7 mouse cellular contexts compared by ENCODE assay signal in the genomic region with DNA sequence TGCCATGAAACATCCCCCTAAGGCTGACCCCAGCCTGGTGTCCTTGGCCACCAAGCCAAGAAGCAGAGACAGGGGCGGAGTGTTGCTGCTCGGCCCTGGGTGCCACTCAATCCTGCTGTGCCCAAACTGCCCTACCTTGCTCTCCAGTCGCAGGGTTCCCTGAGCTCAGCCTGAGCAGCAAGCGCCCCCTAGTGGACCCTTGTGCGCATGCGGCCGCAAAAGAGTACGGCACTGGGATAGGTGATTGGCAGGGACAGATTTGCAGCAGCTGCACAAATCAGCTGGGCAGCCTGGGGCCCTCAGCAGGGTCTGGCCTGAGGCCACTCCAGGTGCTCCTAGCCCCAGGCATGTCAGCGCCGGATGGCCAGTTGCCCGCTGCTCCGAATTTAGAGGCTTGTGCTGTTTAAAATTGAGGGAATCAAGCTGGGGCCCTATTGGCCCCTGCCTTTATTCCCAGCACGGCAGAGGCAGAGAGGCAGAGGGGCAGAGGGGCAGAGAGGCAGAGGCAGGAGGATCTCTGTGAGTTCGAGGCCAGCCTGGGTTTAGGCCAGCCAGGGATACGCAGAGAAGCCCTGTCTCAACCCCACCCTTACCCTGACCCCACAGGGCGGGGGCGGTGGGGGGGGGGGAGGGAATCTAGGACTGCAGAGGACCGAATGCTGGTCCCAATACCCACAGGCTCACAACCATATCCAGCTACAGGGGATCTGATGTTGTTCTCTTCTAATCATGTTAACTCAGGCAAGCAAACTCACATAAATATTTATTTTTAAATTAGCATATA. TPM values are rescaled to one million over a fixed set of nuclear protein-coding genes. Genes with fewer than 3 reads are reported as not detected.
DNase-seq lines count a peak whose midpoint lies in the region; ATAC-seq and TF ChIP-seq lines count a peak whose summit lies in the region.

No protein-coding gene starts in this region.

- peaks cover 17% of the 10 kb centered on the region for H3K27me3 ChIP-seq in G1E (ENCODE audit: insufficient read depth, low read length)
- peaks cover 73% of the 10 kb centered on the region for H3K27me3 ChIP-seq in embryonic facial prominence, embryonic 12.5 days

- no peaks in the 10 kb centered on the region; the same call in 1 of the 2 replicates for H3K4me1 ChIP-seq in G1E (ENCODE audit: insufficient read depth, low read depth, low read length)
- H3K4me1 ChIP-seq in embryonic facial prominence, embryonic 12.5 days: no peaks in the 10 kb centered on the region

- peak; percentile 45 for DNase-seq in G1E (ENCODE audit: low spot score)
- DNase-seq in adrenal gland, postnatal 25 days: peak; percentile 65
- DNase-seq in heart, postnatal 14 days: peak; percentile 60 to 74
- DNase-seq in kidney, postnatal 4 days: peak; percentile 83 to 85
- DNase-seq in lung, postnatal 10 days: peak; percentile 65
- peak; percentile 90 for DNase-seq in retina, embryonic 14.5 days (ENCODE audit: low spot score)

- H3K27ac ChIP-seq in embryonic facial prominence, embryonic 12.5 days: no peak overlapping the region

- H3K9me3 ChIP-seq in G1E (replicated peaks): no peaks in the 10 kb centered on the region
- H3K9me3 ChIP-seq in embryonic facial prominence, embryonic 12.5 days: no peaks in the 10 kb centered on the region

- H3K4me3 ChIP-seq in G1E (ENCODE audit: low read depth, low read length): no peak overlapping the region
- H3K4me3 ChIP-seq in embryonic facial prominence, embryonic 12.5 days: no peak overlapping the region

- H3K9ac ChIP-seq in embryonic facial prominence, embryonic 12.5 days: no peak overlapping the region

- H3K36me3 ChIP-seq in G1E (replicated peaks): no peaks in the 10 kb centered on the region
- no peaks in the 10 kb centered on the region for H3K36me3 ChIP-seq in embryonic facial prominence, embryonic 12.5 days

- peak; percentile 66 for ATAC-seq in G1E (ENCODE audit: extremely low read depth, insufficient number of reproducible peaks, low FRiP score, poor library complexity, severe bottlenecking)
- peak; percentile 77 for ATAC-seq in embryonic facial prominence, embryonic 12.5 days (ENCODE audit: insufficient number of reproducible peaks, insufficient read depth, low FRiP score, low TSS enrichment)

- TF ChIP-seq CTCF in G1E (IDR thresholded peaks at IDR 0.05; ENCODE audit: low read depth, low read length): peak; percentile 82

- intact Hi-C loops in heart, postnatal 14 days (cut with DNase I): loop anchor here (5.0 to 10.0 kb wide), 2 partner anchors 311 to 349 kb away; a partner anchor contains a TSS

- no peak overlapping the region for H3K4me2 ChIP-seq in embryonic facial prominence, embryonic 12.5 days (replicated peaks)

- WGBS in embryonic facial prominence, embryonic 12.5 days: 16% methylated on average over 16 of the region's 18 CpGs

RNA-seq across cellular contexts. Expression of a gene that starts 13.8 kb away (rescaled TPM):
- total RNA-seq in G1E (2014; fragmentation: Nextera tagmentation) (not detected in 2 replicates), G1E (2017) (not detected in 2 replicates)
- polyA plus RNA-seq in G1E (2012): not detected in 2 replicates
- total RNA-seq in adrenal gland, postnatal 25 days (2021): not detected in 2 replicates
- polyA plus RNA-seq in embryonic facial prominence, embryonic 12.5 days (2016; fragmentation: Nextera tagmentation; extraction: Ambion mirVana): not detected in 2 replicates
- total RNA-seq in heart, postnatal 14 days (2021): not detected

RNA-seq across cellular contexts. Expression of a gene that starts 23.6 kb away (rescaled TPM):
- not detected in 2 replicates for total RNA-seq in G1E (2014; fragmentation: Nextera tagmentation)
- 0.12 TPM in 1 of 2 replicates, not detected in the other for total RNA-seq in G1E (2017)
- polyA plus RNA-seq in G1E (2012): not detected in 2 replicates
- total RNA-seq in adrenal gland, postnatal 25 days (2021): not detected in 2 replicates
- not detected in 2 replicates for polyA plus RNA-seq in embryonic facial prominence, embryonic 12.5 days (2016; fragmentation: Nextera tagmentation; extraction: Ambion mirVana)
- total RNA-seq in heart, postnatal 14 days (2021): not detected

RNA-seq across cellular contexts. Expression of a gene that starts 28.9 kb away (rescaled TPM):
- total RNA-seq in G1E (2014; fragmentation: Nextera tagmentation) (not detected in 2 replicates), G1E (2017) (0.17 TPM in 1 of 2 replicates, not detected in the other)
- not detected in 2 replicates for polyA plus RNA-seq in G1E (2012)
- total RNA-seq in adrenal gland, postnatal 25 days (2021): 5.3 and 6.1 TPM in 2 replicates
- not detected in 2 replicates for polyA plus RNA-seq in embryonic facial prominence, embryonic 12.5 days (2016; fragmentation: Nextera tagmentation; extraction: Ambion mirVana)
- total RNA-seq in heart, postnatal 14 days (2021): not detected
